Mouse (Mus musculus): ENCODE results near the gene Tnfrsf11a. TPM values are rescaled to one million over a fixed set of nuclear protein-coding genes. Genes with fewer than 3 reads are reported as not detected.

Gene Tnfrsf11a
- polyA plus RNA-seq, 1 experiment from 2014 or later: 0.61 TPM

GRCm38 (mm10) chr1:105780079-105780456 is 450 bp upstream of the Tnfrsf11a start:
- 34% methylated on average over 12 of the region's 12 CpGs for WGBS
- no peaks in the 10 kb centered on the region for H3K9me3 ChIP-seq (ENCODE audit: control insufficient read depth, low read length)
- peaks cover 30% of the 10 kb centered on the region; the same call in 1 of the 2 replicates for H3K27me3 ChIP-seq (ENCODE audit: control insufficient read depth, insufficient read depth, low read length)
- no peak overlapping the region for H3K27ac ChIP-seq (replicated peaks; ENCODE audit: low read depth, low read length)
- ATAC-seq (ENCODE audit: low FRiP score, low TSS enrichment): no peak
- H3K4me3 ChIP-seq (replicated peaks; ENCODE audit: low read depth, low read length): peak overlapping the region; percentile 54
- no peaks in the 10 kb centered on the region for H3K36me3 ChIP-seq (ENCODE audit: control insufficient read depth, insufficient read depth, low read length)
- no peaks in the 10 kb centered on the region for H3K4me1 ChIP-seq (ENCODE audit: control insufficient read depth, insufficient read depth, low read length)
- peak; percentile 2 for DNase-seq
- peak overlapping the region; percentile 64; the same call in 1 of the 2 replicates for H3K9ac ChIP-seq (replicated peaks; ENCODE audit: low read length)
- peak overlapping the region; percentile 96 for H3K4me2 ChIP-seq (ENCODE audit: low read length)

DNA sequence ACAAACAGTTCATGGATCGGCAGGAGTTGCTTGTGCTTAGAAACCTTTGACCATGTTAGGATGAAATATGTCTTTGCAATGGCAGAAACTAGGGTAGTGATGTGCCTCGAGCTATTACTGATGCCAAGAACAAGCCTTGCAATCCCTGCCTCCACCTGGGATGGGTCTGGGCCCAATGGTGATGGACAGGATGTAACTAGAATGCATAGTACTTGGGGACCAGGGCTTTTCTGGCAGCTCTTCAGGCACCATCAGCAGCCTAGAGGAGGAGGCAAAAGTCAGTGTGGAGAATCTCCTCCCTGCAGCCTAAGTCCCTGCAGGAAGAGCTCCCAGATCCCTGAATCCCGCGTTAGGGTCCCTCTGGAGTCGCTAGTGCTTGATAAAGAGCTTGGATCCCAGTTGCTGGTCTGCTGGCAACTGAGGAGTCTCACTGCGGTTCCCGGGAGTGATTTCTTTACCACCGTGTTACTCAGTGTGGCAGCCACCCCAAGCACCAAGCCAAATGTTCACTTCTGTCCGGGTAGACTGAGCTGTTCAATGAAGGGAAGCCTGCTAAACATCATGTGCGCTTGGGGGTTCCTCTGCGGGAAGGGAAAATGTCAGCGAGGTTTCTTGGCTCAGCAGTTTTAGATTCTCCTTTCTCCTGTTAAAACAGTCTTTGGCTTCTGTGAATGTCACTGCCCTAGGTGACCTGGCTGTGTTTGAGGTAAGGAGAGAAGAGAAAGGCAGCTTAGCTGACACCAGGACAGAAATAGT is 1.1 kb downstream of the Tnfrsf11a start:
- H3K27me3 ChIP-seq (ENCODE audit: control insufficient read depth, insufficient read depth, low read length): peaks cover 30% of the 10 kb centered on the region; the same call in 1 of the 2 replicates
- H3K4me3 ChIP-seq (replicated peaks; ENCODE audit: low read depth, low read length): peak overlapping the region; percentile 54; the same call in 1 of the 2 replicates
- H3K9me3 ChIP-seq (ENCODE audit: control insufficient read depth, low read length): no peaks in the 10 kb centered on the region
- no peak overlapping the region for H3K27ac ChIP-seq (replicated peaks; ENCODE audit: low read depth, low read length)
- peak overlapping the region; percentile 96 for H3K4me2 ChIP-seq (ENCODE audit: low read length)
- DNase-seq: no peak
- 49% methylated on average over 12 of the region's 12 CpGs for WGBS
- ATAC-seq (ENCODE audit: low FRiP score, low TSS enrichment): no peak
- no peak overlapping the region for H3K9ac ChIP-seq (replicated peaks; ENCODE audit: low read length)
- no peaks in the 10 kb centered on the region for H3K4me1 ChIP-seq (ENCODE audit: control insufficient read depth, insufficient read depth, low read length)
- no peaks in the 10 kb centered on the region for H3K36me3 ChIP-seq (ENCODE audit: control insufficient read depth, insufficient read depth, low read length)

- no peak overlapping the region for H3K27ac ChIP-seq (replicated peaks; ENCODE audit: low read depth, low read length)
- no peaks in the 10 kb centered on the region for H3K4me1 ChIP-seq (ENCODE audit: control insufficient read depth, insufficient read depth, low read length)
- no peaks in the 10 kb centered on the region for H3K9me3 ChIP-seq (ENCODE audit: control insufficient read depth, low read length)
- peaks cover 29% of the 10 kb centered on the region; the same call in 1 of the 2 replicates for H3K27me3 ChIP-seq (ENCODE audit: control insufficient read depth, insufficient read depth, low read length)
- H3K4me2 ChIP-seq (ENCODE audit: low read length): no peak overlapping the region
- no peaks in the 10 kb centered on the region for H3K36me3 ChIP-seq (ENCODE audit: control insufficient read depth, insufficient read depth, low read length)
- no peak overlapping the region for H3K9ac ChIP-seq (replicated peaks; ENCODE audit: low read length)
- no peak overlapping the region for H3K4me3 ChIP-seq (replicated peaks; ENCODE audit: low read depth, low read length)
- no peak for DNase-seq
- WGBS: 85% methylated on average over 5 of the region's 5 CpGs
- ATAC-seq (ENCODE audit: low FRiP score, low TSS enrichment): no peak
Measured at GRCm38 (mm10) chr1:105784257-105785016, 3.9 kb downstream of the Tnfrsf11a start.

DNA sequence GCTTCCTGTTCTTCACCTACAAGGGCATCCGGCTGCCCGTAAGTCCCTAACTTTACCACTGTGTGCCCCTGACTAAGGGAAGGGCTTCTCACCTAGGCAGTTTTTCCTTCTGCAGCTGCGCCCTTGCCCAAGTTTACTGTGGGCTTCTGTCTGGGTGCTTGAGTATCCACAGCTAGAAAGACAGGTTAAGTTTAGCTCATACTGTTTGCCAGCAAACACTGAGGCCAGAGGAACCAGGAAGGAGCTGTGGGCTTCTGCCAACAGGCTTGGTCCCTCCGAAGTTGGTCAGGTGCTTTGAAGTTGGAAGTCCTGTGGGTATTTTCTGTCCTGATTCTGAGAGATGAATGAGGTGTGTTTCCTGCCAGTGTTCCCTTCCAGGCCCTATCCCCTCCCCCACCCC is 4.6 kb downstream of the Tnfrsf11a start:
- Histone ChIP-seq H3K4me1 (ENCODE audit: control insufficient read depth, insufficient read depth, low read length) (no peaks in the 10 kb centered on the region), H3K27me3 (ENCODE audit: control insufficient read depth, insufficient read depth, low read length) (peaks cover 22% of the 10 kb centered on the region; the same call in 1 of the 2 replicates), H3K36me3 (ENCODE audit: control insufficient read depth, insufficient read depth, low read length) (no peaks in the 10 kb centered on the region), H3K9ac (replicated peaks; ENCODE audit: low read length) (no peak overlapping the region), H3K27ac (replicated peaks; ENCODE audit: low read depth, low read length) (no peak overlapping the region), H3K4me2 (ENCODE audit: low read length) (no peak overlapping the region), H3K9me3 (ENCODE audit: control insufficient read depth, low read length) (no peaks in the 10 kb centered on the region), H3K4me3 (replicated peaks; ENCODE audit: low read depth, low read length) (no peak overlapping the region)
- ATAC-seq (ENCODE audit: low FRiP score, low TSS enrichment) (no peak), DNase-seq (no peak)
- 96% methylated on average over 4 of the region's 4 CpGs for WGBS

DNA sequence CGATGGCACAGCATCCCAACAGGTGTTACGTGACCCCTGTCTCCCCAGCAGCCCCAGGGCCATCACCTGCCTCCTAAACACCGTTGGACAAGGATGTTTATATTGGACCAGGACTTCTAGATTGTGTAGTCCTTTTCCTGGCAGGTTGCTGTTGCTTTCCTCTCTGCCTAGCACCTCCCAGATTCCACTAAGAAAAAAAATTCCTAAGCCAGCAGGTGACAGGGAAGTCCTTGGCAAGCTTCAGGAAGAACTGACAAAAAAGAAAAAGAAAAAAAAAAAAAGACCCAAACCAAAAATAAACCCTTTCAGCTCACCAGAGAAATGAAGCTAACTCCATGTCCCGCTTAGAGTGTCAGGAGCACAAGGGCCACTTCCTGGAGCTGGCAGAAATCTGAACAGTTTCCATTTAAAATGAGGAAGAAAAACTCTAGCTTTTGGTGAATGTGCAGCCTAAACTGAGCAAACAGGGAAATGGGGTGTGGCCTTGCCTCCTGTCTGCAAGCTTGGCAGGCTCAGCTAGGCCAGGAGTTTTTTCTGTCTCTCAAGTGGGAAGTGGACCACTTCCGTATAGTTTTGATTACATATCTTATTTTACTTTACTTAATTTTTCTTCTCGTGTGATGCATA is 6.3 kb downstream of the Tnfrsf11a start:
- H3K4me1 ChIP-seq (ENCODE audit: control insufficient read depth, insufficient read depth, low read length): no peaks in the 10 kb centered on the region
- ATAC-seq (ENCODE audit: low FRiP score, low TSS enrichment) (no peak), DNase-seq (no peak)
- 82% methylated on average over 6 of the region's 6 CpGs for whole genome bisulfite sequencing
- no peak overlapping the region for H3K4me2 ChIP-seq (ENCODE audit: low read length)
- H3K9me3 ChIP-seq (ENCODE audit: control insufficient read depth, low read length): no peaks in the 10 kb centered on the region
- peaks cover 7% of the 10 kb centered on the region; the same call in 1 of the 2 replicates for H3K27me3 ChIP-seq (ENCODE audit: control insufficient read depth, insufficient read depth, low read length)
- no peak overlapping the region for H3K27ac ChIP-seq (replicated peaks; ENCODE audit: low read depth, low read length)
- H3K36me3 ChIP-seq (ENCODE audit: control insufficient read depth, insufficient read depth, low read length): no peaks in the 10 kb centered on the region
- H3K4me3 ChIP-seq (replicated peaks; ENCODE audit: low read depth, low read length): no peak overlapping the region
- no peak overlapping the region for H3K9ac ChIP-seq (replicated peaks; ENCODE audit: low read length)

GRCm38 (mm10) chr1:105790103-105790502 is 9.6 kb downstream of the Tnfrsf11a start:
- Histone ChIP-seq H3K9me3 (ENCODE audit: control insufficient read depth, low read length) (no peaks in the 10 kb centered on the region), H3K4me3 (replicated peaks; ENCODE audit: low read depth, low read length) (no peak overlapping the region), H3K4me1 (ENCODE audit: control insufficient read depth, insufficient read depth, low read length) (no peaks in the 10 kb centered on the region), H3K9ac (replicated peaks; ENCODE audit: low read length) (no peak overlapping the region), H3K27ac (replicated peaks; ENCODE audit: low read depth, low read length) (no peak overlapping the region), H3K27me3 (ENCODE audit: control insufficient read depth, insufficient read depth, low read length) (no peaks in the 10 kb centered on the region), H3K36me3 (ENCODE audit: control insufficient read depth, insufficient read depth, low read length) (no peaks in the 10 kb centered on the region), H3K4me2 (ENCODE audit: low read length) (no peak overlapping the region)
- ATAC-seq (ENCODE audit: low FRiP score, low TSS enrichment) (no peak), DNase-seq (no peak)
- WGBS: 97% methylated on average over 3 of the region's 3 CpGs

- DNase-seq (no peak), ATAC-seq (ENCODE audit: low FRiP score, low TSS enrichment) (no peak)
- H3K9ac ChIP-seq (replicated peaks; ENCODE audit: low read length): no peak overlapping the region
- no peaks in the 10 kb centered on the region for H3K36me3 ChIP-seq (ENCODE audit: control insufficient read depth, insufficient read depth, low read length)
- H3K27ac ChIP-seq (replicated peaks; ENCODE audit: low read depth, low read length): no peak overlapping the region
- H3K4me2 ChIP-seq (ENCODE audit: low read length): no peak overlapping the region
- 80% methylated on average over 6 of the region's 6 CpGs for WGBS
- no peaks in the 10 kb centered on the region for H3K4me1 ChIP-seq (ENCODE audit: control insufficient read depth, insufficient read depth, low read length)
- no peaks in the 10 kb centered on the region for H3K9me3 ChIP-seq (ENCODE audit: control insufficient read depth, low read length)
- H3K4me3 ChIP-seq (replicated peaks; ENCODE audit: low read depth, low read length): no peak overlapping the region
- no peaks in the 10 kb centered on the region for H3K27me3 ChIP-seq (ENCODE audit: control insufficient read depth, insufficient read depth, low read length)
Measured at GRCm38 (mm10) chr1:105794670-105795069, 14.2 kb downstream of the Tnfrsf11a start.

GRCm38 (mm10) chr1:105795705-105796104 is 15.2 kb downstream of the Tnfrsf11a start:
- ATAC-seq (ENCODE audit: low FRiP score, low TSS enrichment): no peak
- WGBS: 82% methylated on average over 4 of the region's 4 CpGs
- H3K27ac ChIP-seq (replicated peaks; ENCODE audit: low read depth, low read length): no peak overlapping the region

More at GRCm38 (mm10) chr1:105795705-105796104, 15.2 kb downstream of the Tnfrsf11a start:
- H3K9ac ChIP-seq (replicated peaks; ENCODE audit: low read length): no peak overlapping the region
- no peaks in the 10 kb centered on the region for H3K27me3 ChIP-seq (ENCODE audit: control insufficient read depth, insufficient read depth, low read length)
- H3K36me3 ChIP-seq (ENCODE audit: control insufficient read depth, insufficient read depth, low read length): no peaks in the 10 kb centered on the region
- H3K9me3 ChIP-seq (ENCODE audit: control insufficient read depth, low read length): no peaks in the 10 kb centered on the region
- H3K4me3 ChIP-seq (replicated peaks; ENCODE audit: low read depth, low read length): no peak overlapping the region
- no peak overlapping the region for H3K4me2 ChIP-seq (ENCODE audit: low read length)
- no peaks in the 10 kb centered on the region for H3K4me1 ChIP-seq (ENCODE audit: control insufficient read depth, insufficient read depth, low read length)
- DNase-seq: no peak

All from midbrain, embryonic 14.5 days (tissue).